Mouse (Mus musculus) kidney, postnatal 36 days (tissue): Measurements from ENCODE around the gene H2afx.
"Not testable (repeated sequence)": the region's sequence is repeated elsewhere in the genome, so short reads cannot be mapped to it uniquely, and the experiment has no call there.

Source experiments
- DNase-seq, 2 experiments: peaks; one replicate each; pipeline ENCODE4 v3.0.0; 2021 to 2022; ENCODE audit warnings: mixed read lengths in 2 of 2

H2afx gene

GRCm38 (mm10) chr9:44334396-44335330 is at the start of gene H2afx:
Gene H2afx, plus strand, starts transcription at chr9:44334694.
- DNase-seq, result peak; percentile 97 to 100

- DNase-seq, result no peak
Observed at GRCm38 (mm10) chr9:44286256-44286850, 48.1 kb upstream of the H2afx start.

- no peak for DNase-seq
Observed at GRCm38 (mm10) chr9:44287003-44287400, 47.5 kb upstream of the H2afx start.

GRCm38 (mm10) chr9:44287401-44288075 is 47.0 kb upstream of the H2afx start:
- no peak for DNase-seq

- DNase-seq, result peak in 1 of 2 experiments; percentile 49
Observed at GRCm38 (mm10) chr9:44288076-44288958, 46.2 kb upstream of the H2afx start, which contains the start of gene Abcg4. Gene Abcg4, minus strand, starts transcription at chr9:44288615.

- no peak for DNase-seq
Observed at GRCm38 (mm10) chr9:44288959-44289291, 45.6 kb upstream of the H2afx start.

GRCm38 (mm10) chr9:44292490-44292889 is 42.0 kb upstream of the H2afx start:
- DNase-seq, result peak; percentile 65 to 86

GRCm38 (mm10) chr9:44300001-44300400 is 34.5 kb upstream of the H2afx start:
- not testable (repeated sequence) for DNase-seq

GRCm38 (mm10) chr9:44305466-44306079 is 28.9 kb upstream of the H2afx start, which contains the start of gene Hinfp:
Gene Hinfp, minus strand, starts transcription at chr9:44305671.
- peak; percentile 98 to 99 for DNase-seq

GRCm38 (mm10) chr9:44306532-44306931 is 28.0 kb upstream of the H2afx start:
- DNase-seq, result no peak

- no peak for DNase-seq
Observed at GRCm38 (mm10) chr9:44307248-44307647, 27.2 kb upstream of the H2afx start.

- DNase-seq, result peak in 1 of 2 experiments; percentile 58
Observed at GRCm38 (mm10) chr9:44309756-44310155, 24.7 kb upstream of the H2afx start.

GRCm38 (mm10) chr9:44310750-44311135 is 23.8 kb upstream of the H2afx start:
- DNase-seq, result no peak

- DNase-seq, result peak; percentile 63 to 74
Observed at GRCm38 (mm10) chr9:44311136-44312134, 23.1 kb upstream of the H2afx start.

GRCm38 (mm10) chr9:44313476-44314256 is 20.8 kb upstream of the H2afx start:
- no peak for DNase-seq

GRCm38 (mm10) chr9:44314257-44314547 is 20.3 kb upstream of the H2afx start:
- no peak for DNase-seq

- DNase-seq, result no peak
Observed at GRCm38 (mm10) chr9:44314910-44315309, 19.6 kb upstream of the H2afx start.

GRCm38 (mm10) chr9:44317452-44317851 is 17.0 kb upstream of the H2afx start:
- DNase-seq, result peak in 1 of 2 experiments; percentile 36

- peak; percentile 79 to 83 for DNase-seq
Observed at GRCm38 (mm10) chr9:44318076-44318825, 16.2 kb upstream of the H2afx start.
